Mouse (Mus musculus) liver, embryonic 11.5 days (tissue): ENCODE results near the gene Ddx27. TPM values are rescaled to one million over a fixed set of nuclear protein-coding genes. Genes with fewer than 3 reads are reported as not detected.

ENCODE experiments used
- ATAC-seq: fragments of 200-750 bp; cut with Nextera tagmentation; replicated peaks from 2 replicates; pipeline ENCODE4 v1.8.0; 2017; ENCODE audit warnings: moderate number of reproducible peaks, mild to moderate bottlenecking, moderate TSS enrichment, moderate library complexity; ENCODE audit not compliant: low FRiP score
- DNase-seq: peaks from one replicate; pipeline ENCODE4 v3.0.0-alpha.2; 2017; ENCODE audit warnings: low spot score
- H3K27ac ChIP-seq: fragments of 300-500 bp; sonication (generic); 2 replicates; pipeline ENCODE4 v1.5.1; 2014; ENCODE audit warnings: mild to moderate bottlenecking, low read depth, low read length, control low read depth
- H3K27me3 ChIP-seq: fragments of 300-500 bp; sonication (generic); replicated peaks from 2 replicates; pipeline ENCODE4 v1.6.1; 2014; ENCODE audit warnings: low read length, mixed read lengths; ENCODE audit not compliant: control insufficient read depth, insufficient read depth
- H3K36me3 ChIP-seq: fragments of 300-500 bp; sonication (generic); 2 replicates; pipeline ENCODE4 v1.6.1; 2014; ENCODE audit warnings: mild to moderate bottlenecking, low read length, moderate library complexity, mixed read lengths; ENCODE audit not compliant: control insufficient read depth, insufficient read depth
- H3K4me1 ChIP-seq: fragments of 300-500 bp; sonication (generic); replicated peaks from 2 replicates; pipeline ENCODE4 v1.6.1; 2014; ENCODE audit warnings: low read length, mixed read lengths; ENCODE audit not compliant: control insufficient read depth, insufficient read depth
- H3K4me2 ChIP-seq: fragments of 300-500 bp; sonication (generic); 2 replicates; pipeline ENCODE4 v1.6.1; 2014; ENCODE audit warnings: mild to moderate bottlenecking, control low read depth, moderate library complexity
- H3K4me3 ChIP-seq: fragments of 300-500 bp; sonication (generic); 2 replicates; pipeline ENCODE4 v1.5.1; 2014; ENCODE audit warnings: low read depth, low read length, control low read depth
- H3K9ac ChIP-seq: fragments of 300-500 bp; sonication (generic); 2 replicates; pipeline ENCODE4 v1.6.1; 2014; ENCODE audit warnings: low read depth, low read length, control low read depth
- H3K9me3 ChIP-seq: fragments of 300-500 bp; sonication (generic); 2 replicates; pipeline ENCODE4 v1.6.1; 2016; ENCODE audit warnings: low read length, inconsistent platforms, mixed read lengths; ENCODE audit not compliant: control insufficient read depth
- WGBS: fragments of 180-500 bp; shearing (Covaris S2); extraction: QIAGEN DNeasy Blood & Tissue Kit; methylation state at CpG from one replicate; pipeline ENCODE4 v1.1.7; 2014; 5-methylcytosine and 5-hydroxymethylcytosine counted together
- polyA plus RNA-seq: library from polyadenylated mRNA; unstranded; fragments of >200 nt; fragmentation: Nextera tagmentation; extraction: Ambion mirVana; gene quantifications from 2 replicates; pipeline ENCODE4 v1.2.1, GENCODE M21; 2014

The Ddx27 gene
- polyA plus RNA-seq, 1 experiment from 2014 or later = 103 TPM

- DNase-seq = no peak
- Histone ChIP-seq H3K4me1 (peaks cover 25% of the 10 kb centered on the region), H3K27me3 (no peaks in the 10 kb centered on the region), H3K27ac (peak overlapping the region; percentile 75), H3K9ac (no peak overlapping the region), H3K4me3 (no peak overlapping the region), H3K4me2 (no peak overlapping the region), H3K36me3 (peaks cover 68% of the 10 kb centered on the region), H3K9me3 (no peaks in the 10 kb centered on the region)
- WGBS = 91% methylated on average over 7 of the region's 7 CpGs
- ATAC-seq = no peak
Measured at GRCm38 (mm10) chr2:167038716-167039115, 23.7 kb downstream of the Ddx27 start.

- ATAC-seq (peak; percentile 74), DNase-seq (no peak)
- Histone ChIP-seq H3K4me1 (peaks cover 32% of the 10 kb centered on the region), H3K36me3 (peaks cover 61% of the 10 kb centered on the region), H3K9me3 (no peaks in the 10 kb centered on the region), H3K9ac (peak overlapping the region; percentile 39), H3K27ac (peak overlapping the region; percentile 75), H3K4me3 (no peak overlapping the region), H3K27me3 (no peaks in the 10 kb centered on the region), H3K4me2 (peak overlapping the region; percentile 21; the same call in 1 of the 2 replicates)
- 43% methylated on average over 8 of the region's 8 CpGs for WGBS
Measured at GRCm38 (mm10) chr2:167039386-167039785, 24.4 kb downstream of the Ddx27 start.

GRCm38 (mm10) chr2:167043400-167044121, 28.6 kb downstream of the Ddx27 start:
- Histone ChIP-seq H3K4me3 (peak overlapping the region; percentile 5; the same call in 1 of the 2 replicates), H3K4me1 (peaks cover 33% of the 10 kb centered on the region), H3K36me3 (peaks cover 57% of the 10 kb centered on the region), H3K27me3 (no peaks in the 10 kb centered on the region), H3K27ac (peak overlapping the region; percentile 95), H3K4me2 (peak overlapping the region; percentile 54), H3K9ac (peak overlapping the region; percentile 59), H3K9me3 (no peaks in the 10 kb centered on the region)
- 50% methylated on average over 12 of the region's 12 CpGs for WGBS
- ATAC-seq = peak; percentile 99
- DNase-seq = peak; percentile 65

GRCm38 (mm10) chr2:167048223-167048622, 33.2 kb downstream of the Ddx27 start:
- no peaks in the 10 kb centered on the region for H3K27me3 ChIP-seq
- no peak overlapping the region for H3K4me2 ChIP-seq
- no peaks in the 10 kb centered on the region for H3K9me3 ChIP-seq
- H3K27ac ChIP-seq = no peak overlapping the region
- H3K4me3 ChIP-seq = no peak overlapping the region
- H3K36me3 ChIP-seq = peaks cover 42% of the 10 kb centered on the region
- H3K9ac ChIP-seq = no peak overlapping the region
- H3K4me1 ChIP-seq = peaks cover 11% of the 10 kb centered on the region
- 93% methylated on average over 10 of the region's 10 CpGs for WGBS
- ATAC-seq = no peak
- DNase-seq = no peak

- Histone ChIP-seq H3K27me3 (no peaks in the 10 kb centered on the region), H3K9me3 (no peaks in the 10 kb centered on the region), H3K4me1 (peaks cover 14% of the 10 kb centered on the region), H3K4me2 (no peak overlapping the region), H3K9ac (no peak overlapping the region), H3K27ac (no peak overlapping the region), H3K36me3 (peaks cover 42% of the 10 kb centered on the region), H3K4me3 (no peak overlapping the region)
- WGBS = 80% methylated on average over 8 of the region's 8 CpGs
- DNase-seq (no peak), ATAC-seq (no peak)
Measured at GRCm38 (mm10) chr2:167048698-167049358, 33.8 kb downstream of the Ddx27 start.

GRCm38 (mm10) chr2:167053127-167053844, 38.3 kb downstream of the Ddx27 start:
- ATAC-seq (0 out of 2 replicates have a peak, but pooled peaks have one; percentile 38), DNase-seq (no peak)
- Histone ChIP-seq H3K36me3 (peaks cover 38% of the 10 kb centered on the region), H3K27me3 (no peaks in the 10 kb centered on the region), H3K4me3 (no peak overlapping the region), H3K9ac (no peak overlapping the region), H3K27ac (peak overlapping the region; percentile 11; the same call in 1 of the 2 replicates), H3K4me1 (peaks cover 10% of the 10 kb centered on the region), H3K9me3 (no peaks in the 10 kb centered on the region), H3K4me2 (no peak overlapping the region)
- 80% methylated on average over 9 of the region's 9 CpGs for WGBS

GRCm38 (mm10) chr2:167055386-167055785, 40.4 kb downstream of the Ddx27 start:
- Histone ChIP-seq H3K27me3 (no peaks in the 10 kb centered on the region), H3K4me3 (no peak overlapping the region), H3K36me3 (peaks cover 38% of the 10 kb centered on the region), H3K4me1 (peaks cover 20% of the 10 kb centered on the region), H3K9ac (0 out of 2 replicates have a peak overlapping the region, but pooled peaks have one; percentile 20), H3K27ac (no peak overlapping the region), H3K9me3 (no peaks in the 10 kb centered on the region), H3K4me2 (no peak overlapping the region)
- WGBS = 90% methylated on average over 15 of the region's 15 CpGs
- ATAC-seq (no peak), DNase-seq (no peak)

GRCm38 (mm10) chr2:167056210-167056941, 41.4 kb downstream of the Ddx27 start:
- peaks cover 38% of the 10 kb centered on the region for H3K36me3 ChIP-seq
- H3K9me3 ChIP-seq = no peaks in the 10 kb centered on the region
- H3K4me2 ChIP-seq = no peak overlapping the region
- peaks cover 26% of the 10 kb centered on the region for H3K4me1 ChIP-seq
- 95% methylated on average over 15 of the region's 15 CpGs for WGBS
- no peak overlapping the region for H3K27ac ChIP-seq
- no peak for ATAC-seq
- H3K9ac ChIP-seq = no peak overlapping the region
- no peak for DNase-seq
- H3K4me3 ChIP-seq = no peak overlapping the region
- H3K27me3 ChIP-seq = no peaks in the 10 kb centered on the region
